Mouse (Mus musculus): ENCODE measurements at regions not wholly inside any gene's neighbourhood (a gene's known extent, or its start where the extent isn't known, plus 50 kb on each side); places are given as distances from the start of the nearest gene placed in this dataset.

DNA sequence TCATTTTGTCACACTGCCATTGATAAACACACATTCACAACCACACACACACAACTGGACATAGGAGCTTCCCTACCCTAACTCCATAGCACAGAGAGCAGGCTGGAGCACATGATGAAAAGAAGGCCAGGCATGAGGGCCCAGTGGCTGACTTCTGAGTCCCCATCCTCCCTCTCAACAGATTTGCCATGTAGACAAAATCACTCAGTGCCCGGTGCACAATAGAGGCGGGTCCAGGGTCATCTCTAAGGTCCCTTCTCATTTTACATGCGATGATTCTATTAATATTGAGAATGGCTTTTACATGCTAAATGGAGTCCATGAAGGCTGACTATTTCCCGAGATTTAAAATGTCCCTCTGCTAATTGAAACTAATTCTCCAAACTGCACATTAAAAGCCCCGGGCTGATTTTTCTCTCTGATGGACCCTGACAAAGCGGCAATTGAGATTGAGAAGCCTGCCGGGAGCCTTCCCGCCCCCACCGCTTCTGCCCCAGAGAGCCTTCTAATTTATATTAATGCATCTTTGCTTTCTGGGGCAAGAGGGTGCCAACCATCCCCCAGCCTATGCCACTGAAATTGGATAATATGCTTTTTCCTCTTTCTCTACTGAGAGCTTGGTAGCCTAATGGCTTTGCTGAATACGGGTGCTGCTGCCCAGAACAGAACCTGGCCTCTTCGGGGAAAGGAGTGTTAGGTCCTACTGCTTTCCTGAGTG, 252.7 kb upstream of the Dio3 start:
- DNase-seq (ENCODE audit: low spot score in 2 of 2) = no peak

DNA sequence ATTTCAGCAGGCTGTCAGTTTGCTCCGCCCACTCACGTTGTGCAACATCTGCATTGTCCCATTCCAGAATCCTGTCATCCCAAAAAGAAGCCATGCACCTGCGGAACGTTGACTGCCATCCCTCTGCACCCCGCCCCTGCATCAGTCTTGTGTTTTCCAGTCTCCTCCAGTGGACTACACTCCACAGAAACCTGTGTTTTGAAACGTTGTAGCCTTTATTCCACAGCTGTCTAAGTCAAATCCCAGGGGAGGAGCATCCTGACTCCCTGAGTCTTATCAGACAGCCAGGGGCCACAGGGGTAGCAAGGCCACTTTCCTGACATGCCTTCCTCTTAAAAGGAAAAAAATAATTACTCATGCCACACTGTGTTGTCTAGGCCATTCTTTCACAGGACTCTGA, 251.5 kb upstream of the Dio3 start:
- no peak for DNase-seq (ENCODE audit: low spot score in 2 of 2)

DNA sequence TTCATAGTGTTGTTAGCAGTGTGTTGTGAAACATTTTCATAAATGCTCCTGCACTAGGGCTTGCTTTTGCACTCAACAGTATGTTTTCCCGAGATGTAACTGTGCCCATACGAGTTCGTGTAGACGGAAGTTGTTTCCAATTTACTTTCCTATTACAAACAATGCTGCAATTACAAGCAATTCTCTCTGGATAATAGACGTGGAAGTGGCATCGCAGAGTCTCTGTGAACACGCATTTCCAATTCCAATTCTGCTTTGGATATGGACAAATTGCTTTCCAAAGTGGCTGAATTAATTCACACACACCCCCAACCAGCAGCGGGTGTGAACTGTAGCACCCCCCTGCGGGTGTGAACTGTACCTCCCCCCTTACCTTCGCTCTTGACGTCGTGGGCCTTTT, 250.9 kb upstream of the Dio3 start:
- DNase-seq (ENCODE audit: low spot score in 2 of 2) = no peak

DNA sequence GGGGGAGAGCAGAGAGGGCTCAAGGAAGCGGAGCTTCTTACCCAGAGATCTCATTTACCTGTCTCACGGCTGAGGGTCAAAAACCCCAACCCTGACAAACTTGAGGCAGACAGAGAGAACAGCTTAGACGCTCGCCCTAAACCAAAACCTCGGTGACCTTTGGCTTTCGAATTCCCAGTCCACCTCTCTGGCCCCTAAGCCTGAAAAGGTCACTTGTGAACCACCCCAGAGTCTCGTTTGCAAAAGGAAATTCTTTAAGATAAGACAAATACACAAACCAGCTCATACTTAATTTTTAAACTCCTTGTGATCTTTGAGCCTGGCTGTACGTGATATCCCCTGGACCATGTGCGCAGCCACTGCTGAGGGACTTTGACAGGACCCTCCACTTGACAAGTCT, 250.2 kb upstream of the Dio3 start:
- peak in 1 of 2 experiments; percentile 8 for DNase-seq (ENCODE audit: low spot score in 2 of 2)

DNA sequence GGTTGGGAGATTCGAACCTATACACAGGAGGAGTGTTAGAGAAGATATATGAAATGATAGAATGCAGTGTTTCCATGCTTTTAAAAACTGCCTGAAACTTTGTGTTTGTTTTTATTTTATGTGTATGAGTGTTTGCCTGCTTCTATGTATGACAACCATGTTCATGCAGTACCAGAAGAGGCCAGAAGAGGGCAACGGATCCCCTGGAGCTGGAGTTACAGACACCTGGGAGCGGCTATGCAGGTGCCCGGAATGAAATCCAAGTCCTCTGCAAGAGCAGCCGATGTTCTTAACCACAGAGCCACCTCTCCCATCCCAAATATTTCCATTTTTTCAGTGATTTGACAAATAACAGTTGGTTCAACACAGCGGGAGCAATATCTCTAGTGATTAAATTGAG, 247.5 kb upstream of the Dio3 start:
- DNase-seq (ENCODE audit: low spot score in 2 of 2) = no peak

DNA sequence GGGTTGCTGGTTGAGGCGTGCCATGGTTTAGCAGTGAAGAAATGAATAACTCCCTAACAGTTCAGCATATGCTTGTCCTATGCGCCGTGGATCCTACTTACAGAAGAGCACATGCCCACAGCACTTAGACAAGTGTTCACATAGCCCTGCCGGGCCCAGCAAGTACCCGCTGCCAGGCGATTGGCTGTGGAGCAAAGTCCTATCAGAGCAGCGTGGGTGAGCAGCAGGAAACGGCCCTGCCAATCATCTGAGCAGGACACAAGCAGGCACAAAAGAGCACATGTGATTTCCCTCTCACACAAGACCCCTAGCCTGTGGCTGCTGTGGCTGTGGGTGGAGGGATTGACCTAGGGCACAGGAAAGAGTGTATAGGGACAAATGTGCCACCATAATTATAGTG, 243.7 kb upstream of the Dio3 start:
- DNase-seq (ENCODE audit: low spot score in 2 of 2) = peak in 1 of 2 experiments; percentile 13

DNA sequence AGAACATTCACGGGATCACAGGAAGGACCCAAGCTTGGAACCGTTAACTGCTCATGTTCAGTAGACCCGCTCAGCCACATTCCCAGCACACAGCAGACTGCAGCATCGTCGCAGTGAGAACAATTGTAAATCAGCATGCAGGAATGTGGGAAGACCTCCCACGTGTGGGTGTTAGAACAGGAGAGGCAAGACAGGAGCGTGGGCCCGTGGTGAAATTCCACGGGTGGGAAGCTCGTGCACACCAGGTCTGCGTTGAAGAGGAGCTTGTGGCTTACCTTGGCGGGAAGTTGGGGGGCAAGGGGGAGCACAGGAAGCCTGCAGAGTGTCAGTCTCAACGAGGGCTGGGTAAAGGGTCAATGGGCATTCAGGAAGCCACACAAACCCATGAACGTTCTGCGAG, 238.2 kb upstream of the Dio3 start:
- DNase-seq (ENCODE audit: low spot score in 2 of 2) = peak; percentile 57 to 64

DNA sequence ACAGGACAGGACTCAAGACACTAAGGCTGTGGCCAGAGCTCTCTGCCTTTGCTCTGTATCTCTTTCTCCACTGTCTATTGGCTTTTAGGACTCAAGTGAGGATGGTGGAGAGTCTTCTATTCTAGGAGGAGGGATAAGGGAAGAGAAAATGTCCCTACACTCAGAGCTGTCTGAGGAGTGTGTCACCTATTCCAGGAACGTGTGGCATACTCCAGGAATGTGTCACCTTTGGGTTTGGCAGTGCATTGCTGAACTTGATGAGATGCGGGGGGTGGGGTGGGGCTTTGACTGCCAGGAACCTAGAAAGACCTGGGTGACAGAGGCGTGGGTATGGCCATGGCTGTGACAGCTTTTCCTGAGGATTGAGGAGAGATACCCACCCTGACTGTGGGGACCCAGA, 237.1 kb upstream of the Dio3 start:
- no peak for DNase-seq (ENCODE audit: low spot score in 2 of 2)

DNA sequence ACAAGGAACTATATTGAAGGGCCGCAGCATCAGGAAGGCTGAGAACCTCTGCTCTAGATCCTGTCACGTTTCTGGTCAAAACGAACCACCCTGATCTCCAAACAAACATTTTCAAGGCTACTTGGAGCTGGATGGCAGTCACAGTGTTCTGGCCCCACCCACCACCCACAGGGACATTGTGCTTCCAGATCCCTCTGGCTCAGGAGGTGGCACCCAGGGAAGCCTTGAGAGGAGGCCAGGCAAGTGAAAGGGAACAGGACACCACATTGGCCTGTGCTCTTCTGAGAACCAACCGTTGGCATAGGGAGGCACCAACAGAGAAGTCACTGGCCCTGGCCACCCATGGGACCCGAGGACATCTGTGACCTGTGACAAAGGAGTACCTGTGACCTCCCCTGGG, 234.6 kb upstream of the Dio3 start:
- DNase-seq (ENCODE audit: low spot score in 2 of 2) = no peak

DNA sequence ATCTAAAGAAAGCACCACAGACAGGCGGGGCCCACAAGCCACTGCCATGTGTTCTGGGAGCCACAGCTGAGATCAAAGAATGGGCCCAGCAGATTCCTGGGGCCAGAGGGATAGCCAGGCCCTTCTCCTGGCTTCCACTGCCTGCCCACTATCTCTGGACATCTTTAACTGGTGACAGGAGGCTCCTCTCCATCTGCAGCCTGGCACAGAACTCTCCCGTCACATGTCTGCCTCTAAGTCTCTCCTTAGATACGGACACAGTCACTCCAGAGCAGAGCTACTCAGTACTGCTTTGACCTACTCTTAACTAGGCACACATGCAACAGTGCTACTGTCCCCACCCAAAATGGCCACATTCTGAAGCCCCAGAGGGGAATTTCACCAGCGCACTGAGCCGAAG, 234.1 kb upstream of the Dio3 start:
- DNase-seq (ENCODE audit: low spot score in 2 of 2) = no peak

DNA sequence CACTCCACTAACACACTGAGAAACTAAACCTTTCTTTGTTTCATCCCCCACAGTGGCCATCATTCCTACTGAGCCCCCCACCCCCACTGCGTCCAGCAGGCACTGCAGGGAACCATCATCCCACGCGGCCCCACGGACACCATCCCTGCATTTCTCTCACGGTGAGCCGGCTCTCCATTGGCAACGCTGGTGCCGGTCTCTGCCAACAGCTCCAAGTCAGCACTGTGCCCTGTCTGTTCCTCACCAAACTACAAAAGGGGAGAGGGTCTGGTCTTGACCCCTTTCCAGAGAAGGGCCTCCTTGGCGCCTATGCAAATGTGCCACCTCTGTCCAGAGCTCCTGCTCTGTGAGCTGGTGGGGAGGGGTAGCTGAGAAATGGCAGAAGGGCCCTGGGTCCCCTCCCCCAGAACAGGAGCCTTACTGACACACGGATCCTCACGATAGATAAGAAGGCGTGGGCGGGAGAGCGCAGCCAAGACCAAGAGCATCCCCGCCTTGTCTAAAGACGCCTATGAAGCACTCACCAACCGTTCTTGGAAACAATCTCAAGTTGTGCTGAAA, 233.0 kb upstream of the Dio3 start:
- DNase-seq (ENCODE audit: low spot score in 2 of 2) = no peak

DNA sequence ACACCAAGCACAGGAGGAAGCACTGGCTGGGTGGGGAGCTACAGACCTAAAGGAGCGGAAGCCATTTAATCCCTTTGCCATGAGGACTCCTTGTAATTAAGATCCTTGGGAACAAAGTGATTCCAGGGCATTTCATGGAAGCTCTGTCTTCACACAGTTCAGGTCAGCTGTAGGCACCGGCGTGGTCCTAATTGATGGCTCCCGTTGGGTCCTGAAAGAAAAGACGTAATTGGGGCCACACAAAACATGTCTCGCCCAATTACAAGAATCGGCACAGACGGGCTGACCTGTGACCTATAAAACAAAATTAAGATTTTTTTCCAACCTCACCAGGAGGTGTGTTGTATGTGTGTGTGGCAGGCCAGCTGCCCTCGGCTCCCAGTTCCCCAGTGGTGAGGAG, 232.3 kb upstream of the Dio3 start:
- no peak for DNase-seq (ENCODE audit: low spot score in 2 of 2)

DNA sequence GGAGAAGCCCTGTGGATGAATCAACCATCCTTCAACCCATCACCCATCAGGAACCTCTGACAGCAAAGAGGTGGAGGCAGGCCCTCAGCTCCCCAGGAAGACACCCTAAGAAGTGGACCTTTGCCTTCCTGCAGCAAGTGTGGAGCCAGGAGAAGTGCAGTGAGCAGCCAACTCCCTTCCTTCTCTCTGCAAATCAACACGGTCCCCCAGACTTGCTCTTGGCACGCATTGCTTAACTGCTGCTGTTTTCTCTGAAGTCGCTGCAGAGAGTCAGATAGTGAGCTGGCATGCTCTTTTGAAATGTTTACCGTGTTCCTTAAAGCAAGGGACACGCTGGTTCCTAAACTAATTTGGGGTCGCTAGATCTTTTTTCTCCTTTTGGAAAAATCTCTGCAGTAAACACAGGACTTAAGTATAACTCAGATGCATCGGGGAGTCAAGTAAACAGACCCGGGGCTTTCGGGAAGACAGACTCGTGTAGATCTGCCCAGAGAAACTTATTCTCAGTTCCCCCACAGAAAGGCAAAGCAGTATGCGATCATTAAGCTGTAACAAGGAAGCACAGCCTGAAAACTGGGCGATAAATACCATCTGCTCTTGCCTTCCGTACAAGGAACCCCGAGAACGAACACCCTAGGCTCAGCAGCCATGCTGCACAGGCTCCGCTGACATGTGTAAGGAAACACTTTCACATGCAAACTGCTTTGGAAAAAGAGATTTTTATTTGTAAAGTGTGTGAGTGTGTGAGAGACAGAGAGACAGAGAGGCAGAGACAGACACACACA, 231.2 kb upstream of the Dio3 start:
- peak; percentile 34 to 38 for DNase-seq (ENCODE audit: low spot score in 2 of 2)

DNA sequence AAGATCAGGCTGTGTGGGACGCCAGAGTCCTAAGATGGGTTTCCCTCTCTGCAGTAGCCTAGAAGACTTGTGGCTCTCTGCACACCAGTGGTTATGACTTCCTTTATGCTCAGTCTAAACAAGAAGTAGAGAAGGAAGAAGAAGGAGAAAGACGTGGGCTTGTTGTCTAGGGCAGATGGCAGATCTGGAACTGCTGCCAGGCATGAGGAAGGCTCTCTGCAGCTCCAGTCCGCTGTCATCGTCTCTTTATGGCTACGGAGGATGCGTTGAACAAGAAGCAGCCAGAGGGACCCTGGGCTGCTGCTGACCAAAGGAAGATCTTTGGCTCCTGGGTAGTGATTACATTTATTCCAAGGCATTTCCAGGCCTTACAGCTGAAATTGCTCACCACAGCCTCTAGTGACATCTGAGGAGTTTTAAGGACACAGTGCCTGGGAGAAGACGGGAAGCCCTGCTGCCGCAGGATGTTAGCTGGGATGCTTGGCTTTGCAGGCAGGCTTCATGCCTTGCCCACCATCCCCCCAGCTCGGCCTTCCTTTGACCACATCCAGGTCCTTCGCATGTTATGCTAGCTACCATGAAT, 229.6 kb upstream of the Dio3 start:
- peak; percentile 66 to 68 for DNase-seq (ENCODE audit: low spot score in 2 of 2)

DNA sequence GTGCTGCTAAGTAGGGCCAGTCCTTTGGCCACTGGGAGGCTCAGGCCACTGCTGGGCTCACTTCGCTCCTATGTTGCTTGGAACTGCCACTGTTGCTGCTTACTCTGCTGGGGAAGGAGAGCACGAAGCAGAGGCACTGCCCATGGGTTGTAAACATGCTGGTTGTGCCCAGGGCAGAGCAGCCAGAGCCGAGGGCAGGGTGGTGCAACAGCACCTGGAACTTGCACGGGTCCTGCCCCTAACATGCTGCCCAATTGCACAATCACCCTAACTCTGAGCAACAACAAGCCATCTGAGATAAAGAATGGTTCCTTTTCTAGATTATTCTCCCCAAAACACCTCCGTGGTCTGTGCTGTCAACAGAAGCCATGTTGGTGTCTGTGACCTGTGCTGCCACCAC, 219.5 kb upstream of the Dio3 start:
- no peak for DNase-seq (ENCODE audit: low spot score in 2 of 2)

DNA sequence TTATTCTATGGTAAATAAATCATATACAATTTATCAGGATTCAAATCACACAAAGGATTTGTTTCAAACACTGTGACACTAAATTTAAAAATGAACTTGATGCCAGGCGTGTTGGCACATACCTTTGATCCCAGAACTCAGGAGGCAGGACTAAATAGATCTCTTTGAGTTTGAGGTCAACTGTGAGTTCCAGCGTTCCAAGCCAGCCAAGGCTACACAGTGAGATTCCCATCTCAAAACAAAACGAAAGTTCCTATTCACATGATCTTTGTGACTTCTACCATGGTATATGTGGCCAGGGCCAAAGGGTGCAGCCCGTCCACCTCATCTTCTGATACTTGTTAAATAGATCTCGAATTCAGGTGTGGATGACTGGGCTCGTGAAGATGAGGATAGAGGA, 216.9 kb upstream of the Dio3 start:
- DNase-seq (ENCODE audit: low spot score in 2 of 2) = no peak

DNA sequence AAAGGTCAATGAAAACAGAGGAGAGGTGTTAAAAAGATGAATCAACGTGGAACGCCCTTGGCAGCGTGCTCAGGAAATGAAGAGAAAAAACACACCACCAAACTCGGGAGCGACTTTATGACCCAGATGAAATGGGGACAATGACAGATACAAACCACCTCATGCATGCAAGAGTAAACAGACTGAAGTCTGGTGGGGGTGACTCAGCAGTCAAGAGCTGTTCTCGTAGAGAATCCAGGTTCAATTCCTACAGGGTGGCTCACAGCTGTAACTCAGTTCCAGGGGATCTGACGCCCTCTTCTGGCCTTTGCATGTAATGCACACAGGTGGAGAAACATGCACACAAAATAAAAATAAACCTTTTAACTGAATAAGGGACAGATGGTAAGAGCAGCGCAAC, 215.9 kb upstream of the Dio3 start:
- no peak for DNase-seq (ENCODE audit: low spot score in 2 of 2)

DNA sequence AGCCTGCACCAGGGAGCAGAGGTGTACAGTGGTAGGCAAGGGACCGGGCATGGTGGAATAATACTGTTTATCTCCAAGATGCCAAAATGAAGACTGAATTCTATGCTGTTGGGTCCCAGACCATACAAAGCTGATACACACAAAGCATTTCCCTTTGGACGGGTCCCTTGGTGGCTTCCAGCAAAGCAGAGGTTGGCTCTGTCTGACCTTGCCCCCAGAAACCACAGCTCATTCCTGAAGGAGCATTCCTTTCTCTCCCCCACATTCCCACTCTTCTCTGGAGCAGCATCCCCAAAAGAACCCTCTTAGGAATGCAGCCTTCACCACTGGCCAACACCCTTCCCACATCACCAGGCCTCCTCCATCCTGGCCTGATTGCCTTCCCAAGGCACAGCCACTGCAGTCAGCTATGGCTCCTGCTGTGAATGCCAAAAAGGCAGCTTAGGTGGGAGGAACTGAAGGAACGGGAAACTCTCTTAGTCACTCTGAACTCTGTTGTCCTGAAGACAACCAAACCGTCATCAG, 212.4 kb upstream of the Dio3 start:
- no peak for DNase-seq (ENCODE audit: low spot score in 2 of 2)

DNA sequence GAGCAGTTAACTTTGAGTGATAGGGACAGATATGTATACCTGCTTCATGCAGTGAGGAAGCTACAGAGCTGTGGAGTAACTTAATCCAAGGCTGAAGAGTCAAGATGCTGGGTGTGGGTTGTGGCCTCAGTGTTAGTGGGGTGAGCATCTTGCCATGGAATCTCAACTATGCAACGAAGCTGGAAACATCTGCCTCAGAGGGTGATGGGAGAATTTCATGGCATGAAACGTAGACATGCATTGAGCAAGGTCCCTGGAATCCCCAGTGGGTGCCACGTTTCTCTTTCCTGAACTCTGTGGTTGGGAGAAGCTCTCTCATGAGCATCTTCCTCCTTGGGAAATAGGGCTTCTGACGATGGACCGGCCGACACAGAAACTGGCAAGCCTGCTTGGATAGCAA, 208.4 kb upstream of the Dio3 start:
- DNase-seq (ENCODE audit: low spot score in 2 of 2) = no peak

DNA sequence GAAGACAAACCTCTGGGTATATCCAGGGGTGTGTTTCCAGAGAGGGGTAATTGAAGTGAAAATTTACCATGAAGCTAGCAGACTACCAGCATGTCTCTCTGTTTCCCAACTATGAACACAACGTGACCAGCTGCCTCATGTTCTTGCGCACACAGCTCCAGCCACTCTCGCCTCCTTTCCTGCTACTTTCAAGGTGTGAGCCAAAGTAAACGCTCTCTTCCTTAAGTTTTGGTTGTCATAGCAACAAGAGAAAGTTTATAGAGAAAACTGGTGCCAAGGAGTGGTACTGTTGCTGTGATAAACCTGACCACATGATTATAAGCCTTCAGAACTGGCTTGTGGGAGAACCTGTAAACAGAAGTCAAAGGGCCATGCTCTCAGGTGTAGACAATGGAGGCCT, 207.0 kb upstream of the Dio3 start:
- DNase-seq (ENCODE audit: low spot score in 2 of 2) = no peak

DNA sequence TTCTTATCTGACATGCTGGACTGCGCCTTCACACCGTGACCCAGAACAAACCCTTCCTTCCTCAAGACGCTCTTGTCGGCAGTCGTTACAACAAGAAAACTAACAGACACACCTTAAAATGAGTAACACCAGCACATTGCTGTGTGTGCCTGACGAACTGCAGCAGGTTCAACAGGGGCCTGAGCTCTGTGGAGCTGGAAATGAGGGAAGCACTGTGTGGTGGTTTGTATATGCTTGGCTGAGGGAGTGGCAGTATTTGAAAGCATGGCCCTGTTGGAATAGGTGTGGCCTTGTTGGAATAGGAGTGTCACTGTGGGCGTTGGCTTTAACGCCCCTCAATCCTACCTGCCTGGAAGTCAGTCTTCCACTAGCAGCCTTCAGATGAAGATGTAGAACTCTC, 203.9 kb upstream of the Dio3 start:
- DNase-seq (ENCODE audit: low spot score in 2 of 2) = no peak

DNA sequence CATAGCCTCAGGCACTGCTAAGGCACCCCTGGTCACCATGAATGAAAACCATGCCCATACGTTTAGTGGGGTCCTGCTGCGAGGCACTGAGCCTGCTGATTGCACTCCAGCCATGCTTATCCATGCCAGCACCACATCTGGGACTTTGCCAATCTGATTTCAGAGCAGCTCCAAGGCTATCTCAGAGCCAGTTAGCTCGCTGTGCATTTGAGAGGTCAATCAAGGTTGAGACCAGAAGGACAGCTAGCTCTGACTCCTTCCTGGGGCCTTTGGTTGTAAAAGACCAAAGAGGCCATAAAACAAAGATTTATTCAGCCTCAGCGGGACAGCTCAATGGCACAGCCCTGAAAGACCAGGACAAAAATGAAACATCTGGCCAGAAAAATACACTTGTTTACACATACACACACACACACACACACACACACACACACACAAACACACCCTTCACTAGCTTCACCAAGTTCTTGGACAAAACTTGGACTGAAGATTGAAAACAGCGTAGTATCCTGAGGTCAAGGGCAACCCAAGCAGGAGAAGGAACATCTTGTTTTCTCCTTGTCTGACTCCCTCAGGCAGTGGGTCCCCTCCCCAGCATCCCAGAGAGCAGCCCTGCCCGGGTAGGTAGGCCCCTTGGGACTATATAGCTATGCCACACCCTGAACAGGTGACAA, 201.5 kb upstream of the Dio3 start:
- DNase-seq (ENCODE audit: low spot score in 2 of 2) = no peak

All from right cerebral cortex, postnatal 10 days (tissue).